ENCODE assay signal across 24 mouse cellular contexts in the genomic region with DNA sequence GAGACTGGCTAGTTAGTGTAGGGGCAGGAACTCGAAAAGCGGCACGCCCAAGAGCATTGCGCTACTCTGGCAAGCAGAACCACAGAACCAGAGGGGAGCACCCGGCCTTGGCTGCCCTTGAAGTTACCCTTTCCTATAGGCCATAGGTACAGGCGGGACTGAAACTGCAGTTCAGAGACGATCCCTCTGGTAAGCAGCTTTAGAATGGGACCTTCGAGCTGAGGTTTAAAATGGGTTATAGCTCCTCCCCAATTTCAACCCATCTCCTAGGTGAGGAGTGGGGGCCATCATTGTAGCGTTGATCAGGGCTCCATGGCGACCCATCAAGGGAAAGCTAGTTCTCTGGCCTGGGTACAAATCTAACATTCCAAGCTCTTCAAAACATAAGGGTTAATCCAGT.
"Had no signal": no experiment of that assay in that cellular context is flagged by ENCODE, and none has a peak within 500 bp of the region (broad histone marks: within the 10 kb centered on the region; RNA-seq: fewer than 3 reads in every experiment).

No protein-coding gene starts in this region.

- H3K27me3 ChIP-seq: hindbrain, embryonic 12.5 days; intestine, embryonic 15.5 days had no signal

- H3K27ac ChIP-seq: heart, embryonic 10.5 days; hindbrain, embryonic 12.5 days; hindbrain, embryonic 14.5 days; intestine, embryonic 15.5 days; layer of hippocampus, adult 2 months; left cerebral cortex, adult 2 months; limb, embryonic 10.5 days; limb, embryonic 12.5 days; liver, embryonic 12.5 days; liver, embryonic 14.5 days had no signal

- DNase-seq: gastrocnemius, postnatal 14 days; gastrocnemius, postnatal 36 days; heart, adult 18-20 months; heart, postnatal 10 days; kidney, adult 18-20 months; kidney, adult 8-10 months; kidney, postnatal 10 days; kidney, postnatal 25 days; kidney, postnatal 4 days; liver had no signal

- H3K4me2 ChIP-seq: heart, embryonic 12.5 days; hindbrain, embryonic 12.5 days; hindbrain, embryonic 14.5 days; intestine, embryonic 15.5 days; limb, embryonic 12.5 days; liver, embryonic 12.5 days had no signal

- H3K9ac ChIP-seq: heart, embryonic 12.5 days; hindbrain, embryonic 12.5 days; hindbrain, embryonic 14.5 days; intestine, embryonic 15.5 days; limb, embryonic 12.5 days; liver, embryonic 12.5 days; liver, embryonic 14.5 days had no signal

- ATAC-seq: hindbrain, embryonic 16.5 days; inflammation-experienced regulatory T-cells, adult 6 months; intestine, embryonic 15.5 days; intestine, postnatal 0 days; liver, embryonic 12.5 days had no signal

- H3K36me3 ChIP-seq: heart, embryonic 10.5 days; heart, embryonic 12.5 days; hindbrain, embryonic 12.5 days; intestine, embryonic 15.5 days; limb, embryonic 10.5 days; limb, embryonic 12.5 days; liver, embryonic 12.5 days had no signal

- H3K4me3 ChIP-seq: heart, embryonic 10.5 days; heart, embryonic 12.5 days; hindbrain, embryonic 12.5 days; intestine, embryonic 15.5 days; layer of hippocampus, adult 2 months; left cerebral cortex, adult 2 months; limb, embryonic 10.5 days; limb, embryonic 12.5 days; liver, embryonic 12.5 days had no signal

- H3K9me3 ChIP-seq: heart, embryonic 10.5 days; heart, embryonic 12.5 days; hindbrain, embryonic 12.5 days; intestine, embryonic 15.5 days; limb, embryonic 10.5 days; limb, embryonic 12.5 days; liver, embryonic 12.5 days had no signal
